Mouse (Mus musculus): ENCODE results near the gene Fcgrt.
"Not testable (repeated sequence)": the region's sequence is repeated elsewhere in the genome, so short reads cannot be mapped to it uniquely, and the experiment has no call there.

The Fcgrt gene

DNA sequence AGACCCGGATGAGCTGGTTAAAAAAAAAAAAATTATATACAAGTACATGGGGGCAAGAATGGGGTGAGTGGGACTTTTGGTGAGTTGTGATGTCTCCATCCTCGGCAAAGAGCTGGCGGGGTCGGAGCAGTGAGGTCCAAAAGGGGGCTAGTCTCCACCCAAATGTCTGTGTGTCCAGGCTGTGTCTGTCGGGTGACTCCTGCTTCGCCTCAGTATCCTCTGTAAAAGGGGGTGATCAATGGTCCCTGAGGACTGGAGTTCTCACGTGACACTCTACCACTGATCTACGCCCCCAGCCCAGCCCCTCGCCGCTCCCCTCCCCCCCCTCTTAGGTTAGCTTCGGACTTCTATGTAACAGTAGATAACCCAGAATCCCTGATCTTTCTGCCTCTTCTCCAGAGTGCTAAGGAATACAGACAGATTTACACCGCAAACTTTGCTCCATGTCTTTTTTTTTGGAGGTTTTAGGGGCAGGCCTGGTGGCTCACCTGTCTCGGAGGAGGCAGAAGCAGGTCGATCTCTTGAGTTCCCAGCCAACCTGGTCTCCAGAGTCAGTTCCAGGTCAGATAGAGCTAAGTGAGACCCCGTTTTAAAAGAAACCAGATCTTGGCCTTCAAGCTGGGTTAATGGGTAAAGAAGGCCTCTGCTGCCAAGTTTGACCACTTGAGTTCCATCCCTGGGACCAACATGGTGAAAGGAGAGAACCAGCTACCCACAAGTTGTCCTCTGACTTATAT, 26.3 kb upstream of the Fcgrt start:
- DNase-seq, result peak; percentile 95

DNA sequence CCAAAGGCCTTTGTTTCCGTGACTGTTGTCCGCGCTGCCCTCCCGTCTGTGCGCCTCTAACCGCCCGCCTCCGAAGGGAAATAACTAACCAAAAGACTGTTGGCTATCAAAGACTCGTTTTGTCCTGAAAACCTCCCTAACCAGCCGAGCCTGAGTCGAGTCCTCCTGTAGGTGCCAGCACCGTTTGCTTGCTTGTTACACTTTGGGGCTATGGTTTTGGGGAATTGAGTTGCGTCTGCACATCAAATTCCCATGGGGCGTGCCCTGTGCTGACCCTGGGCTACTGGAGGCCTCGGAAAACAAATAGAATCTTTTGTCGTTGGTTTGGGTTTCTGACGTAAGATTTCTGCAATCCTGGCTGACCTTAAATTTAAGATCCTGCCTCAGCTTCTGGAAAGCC, 25.7 kb upstream of the Fcgrt start:
- DNase-seq, result no peak

DNA sequence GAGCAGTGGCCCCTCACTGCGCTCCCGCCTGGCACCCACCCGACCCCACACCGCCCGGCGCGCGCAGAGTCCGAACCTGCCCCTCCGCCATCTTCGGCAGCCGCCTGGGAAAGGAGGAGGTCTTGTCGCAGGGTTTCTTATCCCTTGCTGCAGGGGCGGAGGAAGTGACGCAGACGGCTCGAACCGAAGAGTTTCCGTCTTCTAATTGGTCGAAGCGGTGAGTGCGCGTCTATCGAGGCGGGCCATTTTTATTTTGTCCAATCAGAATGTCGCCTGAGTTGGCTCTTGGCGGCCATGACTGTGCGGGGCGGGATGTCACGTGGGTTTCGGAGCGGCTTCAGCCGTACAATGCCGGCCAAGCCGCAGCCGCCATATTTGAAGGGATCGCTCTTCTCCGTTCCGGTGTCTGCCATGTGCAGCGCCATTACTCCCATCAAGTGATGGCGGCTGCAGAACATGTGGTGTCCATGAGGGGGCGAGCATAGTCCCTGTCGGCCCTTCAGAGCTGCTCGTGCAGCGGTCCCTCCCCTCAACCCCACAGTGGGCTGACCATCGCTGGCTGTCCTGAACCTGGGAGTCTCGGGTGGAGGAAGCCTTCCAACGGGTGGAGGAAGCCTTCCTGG, 25.1 kb upstream of the Fcgrt start, which contains the start of gene Rpl13a:
Gene Rpl13a (minus strand): TSS at position 138 of the 623 bp plus-strand sequence.
- peak; percentile 100 for DNase-seq

DNA sequence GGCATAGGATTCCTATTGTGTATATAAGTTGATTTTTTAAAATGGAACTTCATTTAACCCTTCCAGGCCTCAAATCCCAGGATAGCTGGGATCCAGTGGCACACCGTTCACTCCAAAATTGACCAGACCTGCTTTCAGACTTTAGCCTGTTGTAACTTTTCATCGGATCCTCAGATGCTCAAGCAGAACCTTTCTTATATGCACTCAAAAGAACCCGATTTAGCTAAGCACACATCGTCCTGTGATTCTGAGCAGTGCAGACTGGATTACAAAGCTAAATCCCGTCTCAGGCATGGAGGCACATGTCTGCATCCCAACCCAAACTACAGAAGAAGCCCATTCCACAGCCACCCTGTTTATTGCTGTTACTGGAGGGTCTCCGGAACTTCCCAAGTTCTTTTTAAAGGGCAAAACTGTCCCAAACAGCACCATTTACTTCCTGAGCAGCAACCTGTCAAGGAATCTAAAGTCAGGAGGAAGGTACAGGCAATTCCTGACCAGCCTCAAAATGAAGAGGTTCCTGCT, 24.1 kb upstream of the Fcgrt start:
- DNase-seq, result no peak

DNA sequence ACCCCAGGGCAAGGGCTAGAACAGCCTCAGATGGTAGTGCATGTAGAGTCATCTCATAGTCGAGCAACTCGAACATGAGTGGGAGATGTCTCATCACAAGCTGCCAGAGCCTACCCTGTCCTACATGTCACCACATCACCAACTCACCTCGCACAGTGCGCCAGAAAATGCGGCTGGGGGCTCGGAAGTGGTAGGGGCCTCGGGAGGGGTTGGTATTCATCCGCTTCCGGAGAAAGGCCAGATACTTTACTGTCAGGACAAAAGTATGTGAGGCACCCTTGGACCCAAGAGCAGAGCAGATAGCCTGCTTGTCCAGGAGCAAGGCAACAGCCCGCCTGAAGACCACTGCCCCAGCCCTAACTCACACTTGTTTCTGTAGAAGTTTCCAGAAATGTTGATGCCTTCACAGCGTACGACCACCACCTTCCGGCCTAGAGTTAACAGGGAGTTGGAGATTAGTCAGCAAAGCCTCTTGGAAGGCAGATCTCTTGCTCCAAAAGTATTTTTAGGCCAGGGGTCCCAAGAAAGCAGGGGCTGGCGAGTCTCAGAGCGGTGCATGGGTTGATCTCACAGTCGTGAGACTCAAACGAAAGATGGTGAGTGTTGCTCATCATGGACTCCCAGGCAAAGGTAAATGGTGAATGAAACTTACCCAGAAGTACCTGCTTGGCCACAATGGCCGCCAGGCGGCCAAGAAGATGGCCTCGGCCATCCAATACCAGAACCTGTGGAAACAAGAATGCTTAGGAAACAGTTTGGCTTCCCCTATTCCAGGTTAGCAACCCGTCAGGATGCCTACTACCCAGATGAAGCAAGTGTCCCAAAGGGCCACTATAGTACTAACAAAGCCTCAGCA, 23.4 kb upstream of the Fcgrt start:
- peak; percentile 90 for DNase-seq

DNA sequence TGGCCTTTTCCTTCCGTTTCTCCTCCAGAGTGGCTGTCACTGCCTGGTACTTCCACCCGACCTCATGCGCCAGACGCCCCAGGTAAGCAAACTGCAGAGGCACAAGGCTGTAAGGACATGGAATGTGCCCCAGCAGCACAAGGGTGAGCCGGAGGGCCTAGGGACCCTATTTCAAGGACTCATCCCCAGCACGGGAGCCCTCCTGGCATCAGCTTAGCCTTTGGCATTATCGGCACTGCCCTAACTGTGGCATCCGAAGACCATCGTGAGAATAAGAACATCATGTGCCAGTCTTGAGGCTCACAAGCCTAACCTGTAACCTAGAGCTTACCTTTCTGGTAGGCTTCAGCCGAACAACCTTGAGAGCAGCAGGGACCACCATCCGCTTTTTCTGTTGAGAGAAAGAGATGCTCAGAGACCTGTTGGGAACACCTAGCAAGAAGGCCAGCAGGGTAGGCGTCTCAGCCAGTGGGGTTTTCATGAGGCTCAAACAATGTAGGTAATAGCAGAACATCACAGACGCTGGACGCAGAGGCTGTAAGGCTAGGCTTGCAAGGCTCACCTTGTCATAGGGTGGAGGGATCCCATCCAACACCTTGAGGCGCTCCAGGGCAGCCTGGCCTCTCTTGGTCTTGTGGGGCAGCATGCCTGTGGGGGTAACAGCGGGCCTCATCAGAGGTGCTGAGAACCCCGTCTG, 22.6 kb upstream of the Fcgrt start:
- DNase-seq, result peak; percentile 95

DNA sequence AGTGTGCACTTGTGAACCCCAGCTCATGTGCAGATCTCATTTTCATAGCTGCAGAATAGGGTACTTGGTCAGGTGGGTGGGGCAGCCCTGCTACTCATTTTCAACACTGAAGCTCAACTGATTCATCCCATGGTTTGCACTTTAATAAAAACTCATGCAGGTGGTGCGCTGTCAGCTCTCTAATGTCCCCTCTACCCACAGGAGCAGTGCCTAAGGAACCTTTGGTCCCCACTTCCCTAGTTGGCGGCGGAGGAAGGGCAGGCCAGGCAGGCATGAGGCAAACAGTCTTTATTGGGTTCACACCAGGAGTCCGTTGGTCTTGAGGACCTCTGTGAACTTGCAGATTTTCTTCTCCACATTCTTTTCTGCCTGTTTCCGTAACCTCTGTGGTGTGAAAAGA, 22.0 kb upstream of the Fcgrt start:
- peak; percentile 90 for DNase-seq

DNA sequence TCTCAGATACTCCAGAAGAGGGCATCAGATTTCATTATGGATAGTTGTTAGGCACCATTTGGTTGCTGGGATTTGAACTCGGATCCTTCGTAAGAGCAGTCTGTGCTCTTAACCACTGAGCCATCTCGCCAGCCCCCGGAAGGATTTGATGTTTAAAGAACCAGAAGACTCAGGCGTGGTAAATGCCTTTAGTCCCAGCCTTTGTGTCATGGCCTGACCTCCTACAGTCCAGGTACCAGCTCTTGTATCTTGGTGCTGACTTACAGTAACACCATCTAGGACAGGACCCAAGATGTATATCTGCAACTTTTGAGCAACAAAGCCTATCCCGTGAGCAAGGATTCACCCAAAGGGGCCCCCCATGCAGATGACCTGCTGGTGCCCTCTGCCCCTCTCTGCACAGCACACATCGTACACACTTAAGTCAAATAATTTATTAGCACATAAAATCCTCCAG, 21.5 kb upstream of the Fcgrt start:
- no peak for DNase-seq

DNA sequence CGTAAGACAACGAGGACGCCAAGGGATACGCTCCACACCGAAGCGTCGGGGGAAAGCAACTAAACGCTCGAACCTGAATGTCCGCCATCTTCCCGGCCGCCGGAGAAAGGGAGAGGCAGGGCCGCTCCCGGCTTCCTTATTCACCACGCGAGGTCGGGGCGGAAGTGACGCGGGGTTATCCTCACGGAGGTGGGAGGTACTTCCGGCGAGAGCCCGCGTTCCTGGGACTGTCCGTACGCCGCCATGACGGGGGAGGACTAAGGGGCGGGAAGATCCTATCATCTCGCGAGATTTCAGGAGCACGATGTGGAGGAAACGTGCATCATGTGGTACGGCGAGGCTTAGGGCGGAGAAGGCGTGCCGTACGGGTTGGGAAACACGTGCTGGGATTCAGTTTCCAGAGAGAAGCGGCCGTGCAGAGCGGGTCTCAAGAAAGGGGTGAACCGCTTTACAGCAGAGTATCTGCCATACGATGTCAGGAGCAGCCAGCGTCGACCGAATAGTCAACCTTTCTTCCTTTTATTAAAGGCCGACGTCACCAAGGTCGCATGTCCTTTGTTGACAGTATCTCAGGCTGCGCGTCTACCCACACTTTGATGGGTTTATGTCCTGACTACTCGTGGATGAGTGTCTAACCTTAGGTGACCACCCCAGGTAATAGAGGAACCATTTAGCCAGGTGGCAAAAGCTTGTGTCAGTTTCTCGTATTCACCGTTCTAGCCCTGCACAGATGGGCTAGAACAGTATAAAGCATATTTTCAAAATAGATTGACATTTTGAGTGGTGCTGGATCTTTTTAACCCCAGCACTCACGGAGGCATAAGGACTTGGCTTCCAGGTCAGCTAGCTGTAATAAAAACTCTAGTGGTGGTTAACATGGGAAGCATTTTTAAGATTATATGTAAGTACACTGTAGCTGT, 20.8 kb upstream of the Fcgrt start, which contains the start of gene Rps11:
Gene Rps11 (minus strand): TSS at position 216 of the 920 bp plus-strand sequence.
- peak; percentile 100 for DNase-seq

DNA sequence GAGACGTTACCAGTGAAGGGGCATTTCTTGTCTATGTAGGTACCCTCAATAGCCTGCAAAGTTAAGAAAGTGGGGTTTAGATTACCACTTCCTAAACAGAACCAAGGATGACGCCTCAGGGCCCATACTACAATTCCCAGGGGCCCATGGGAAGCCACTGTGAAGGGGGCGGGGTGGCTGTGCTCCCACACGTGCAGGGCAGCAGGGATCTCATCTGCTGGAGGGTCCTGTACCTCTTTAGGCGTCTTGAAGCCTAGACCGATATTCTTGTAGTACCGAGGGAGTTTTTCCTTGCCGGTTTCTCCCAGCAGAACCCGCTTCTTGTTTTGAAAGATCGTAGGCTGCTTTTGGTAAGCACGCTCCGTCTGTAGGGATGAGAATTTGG, 19.5 kb upstream of the Fcgrt start:
- DNase-seq, result peak; percentile 94

DNA sequence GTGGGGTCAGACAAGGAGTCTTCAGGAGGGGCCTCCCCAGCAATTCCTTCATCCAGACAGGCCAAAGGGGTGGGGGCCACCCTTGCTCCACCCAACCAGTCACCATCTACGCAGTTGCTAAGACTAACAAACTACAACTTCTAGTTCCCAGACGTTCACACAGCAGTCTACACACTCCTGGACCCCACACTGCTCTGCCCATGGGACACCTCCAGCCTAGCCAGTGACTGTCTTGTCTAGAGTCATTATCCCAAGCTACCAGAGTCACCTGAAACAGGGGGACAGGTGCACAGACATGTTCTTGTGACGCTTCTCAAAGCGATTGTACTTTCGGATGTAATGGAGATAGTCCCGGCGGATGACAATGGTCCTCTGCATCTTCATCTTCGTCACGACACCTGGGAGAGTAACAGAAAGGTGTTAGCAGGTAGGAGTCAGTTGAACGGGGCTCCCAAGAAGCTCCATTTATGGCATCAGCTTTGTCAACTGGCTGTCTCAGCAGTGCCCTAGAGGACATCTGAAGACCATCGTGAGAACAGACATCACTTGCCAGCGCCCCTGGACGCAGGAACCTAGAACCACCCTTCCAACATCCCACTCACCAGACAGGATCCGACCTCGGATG, 19.0 kb upstream of the Fcgrt start:
- peak; percentile 94 for DNase-seq

DNA sequence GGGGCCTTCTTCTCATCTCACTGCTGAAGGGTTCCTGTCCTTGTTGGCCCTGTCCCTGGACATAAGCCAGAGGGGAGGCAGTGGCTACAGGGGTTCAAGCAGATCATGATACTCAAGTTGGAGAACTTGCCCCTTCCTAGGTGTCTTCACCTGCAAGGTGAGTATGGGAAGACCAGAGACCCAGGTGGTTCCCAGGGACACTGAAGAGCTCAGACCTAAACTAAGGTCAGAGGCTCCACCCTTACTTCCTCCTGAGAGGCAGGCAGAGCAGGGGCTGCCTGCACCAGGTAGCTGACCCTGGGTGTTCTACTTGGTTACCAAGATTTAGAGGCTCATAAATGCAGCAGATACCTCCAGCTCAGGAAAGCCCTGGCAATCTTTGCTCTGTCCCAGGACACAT, 18.3 kb upstream of the Fcgrt start:
- peak; percentile 92 for DNase-seq

DNA sequence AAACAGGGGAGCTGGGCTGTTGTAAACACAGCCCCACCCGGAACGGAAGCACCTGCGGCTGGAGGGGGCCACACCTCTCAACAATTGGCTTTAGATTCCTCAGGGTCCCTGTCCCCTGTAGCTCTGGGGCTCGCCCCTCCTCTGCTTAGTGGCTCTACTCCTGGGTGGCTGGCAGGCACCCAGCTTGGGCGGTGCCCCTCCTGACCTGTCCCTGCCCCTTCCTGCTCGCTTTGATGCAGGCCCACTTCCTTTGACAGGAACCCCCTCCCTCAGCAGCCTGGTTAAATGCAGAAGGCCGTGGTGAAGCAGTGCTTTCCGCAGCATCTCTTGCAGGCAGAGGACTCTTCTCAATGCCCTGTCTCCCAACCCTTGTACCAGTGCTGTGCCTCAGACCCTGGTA, 17.8 kb upstream of the Fcgrt start:
- peak; percentile 99 for DNase-seq

DNA sequence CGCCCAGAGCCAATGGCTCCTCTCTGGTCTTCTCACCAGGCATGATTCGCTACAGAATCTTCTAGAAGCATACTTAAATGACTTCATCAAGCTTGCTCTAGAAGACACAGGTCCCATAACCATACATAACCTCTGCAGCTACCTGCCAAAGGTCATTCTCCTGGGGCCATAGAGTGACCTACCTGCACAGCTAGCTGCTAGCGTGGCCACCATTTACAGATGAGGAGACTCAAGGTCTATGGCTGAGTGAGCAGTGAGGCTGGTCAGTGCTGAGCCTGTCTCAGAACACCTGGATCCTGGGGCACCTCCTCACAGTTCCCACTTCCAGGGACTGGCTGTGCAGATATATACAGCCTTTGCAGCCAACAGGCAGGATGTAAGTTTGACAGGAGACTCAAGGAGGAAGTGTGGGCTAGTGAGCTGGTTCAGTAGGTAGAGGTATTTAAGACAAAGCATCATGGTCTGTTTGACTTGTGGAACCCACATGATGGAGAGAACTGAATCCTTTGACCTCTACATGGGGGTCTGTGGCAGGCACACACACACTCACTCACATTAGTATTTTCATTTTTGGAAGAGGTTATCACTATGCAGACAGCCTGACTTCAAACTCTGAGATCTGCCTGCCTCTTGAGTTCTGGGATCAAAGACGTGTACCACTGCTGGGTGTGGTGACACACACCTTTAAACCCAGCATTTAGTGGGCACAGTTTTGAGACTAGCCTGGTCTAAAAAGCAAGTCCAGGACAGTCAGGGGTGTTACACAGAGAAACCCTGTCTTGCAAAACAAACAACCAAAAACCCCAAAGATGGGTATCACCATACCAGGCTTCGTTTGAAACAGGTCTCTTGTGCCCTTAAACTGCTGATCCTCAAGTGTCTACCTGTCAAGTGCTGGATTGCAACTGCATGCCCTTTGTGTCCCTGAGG, 16.4 kb upstream of the Fcgrt start:
- peak; percentile 89 for DNase-seq

DNA sequence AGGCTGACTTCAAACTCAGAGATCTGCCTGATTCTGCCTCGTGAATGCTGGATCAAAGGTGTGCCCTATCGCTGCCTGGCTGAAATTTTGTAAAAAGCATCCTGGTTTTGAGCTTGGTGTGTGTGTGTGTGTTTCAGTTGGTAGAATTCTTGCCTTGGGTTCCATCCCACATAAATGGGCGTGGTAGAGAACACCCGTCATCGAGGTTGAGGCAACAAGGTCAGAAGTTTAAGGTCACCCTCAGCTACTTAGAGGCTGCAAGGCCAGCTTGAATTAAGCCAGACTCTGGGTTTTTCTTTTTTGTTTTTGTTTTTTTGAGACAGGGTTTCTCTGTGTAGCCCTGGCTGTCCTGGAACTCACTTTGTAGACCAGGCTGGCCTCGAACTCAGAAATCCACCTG, 14.7 kb upstream of the Fcgrt start:
- no peak for DNase-seq

DNA sequence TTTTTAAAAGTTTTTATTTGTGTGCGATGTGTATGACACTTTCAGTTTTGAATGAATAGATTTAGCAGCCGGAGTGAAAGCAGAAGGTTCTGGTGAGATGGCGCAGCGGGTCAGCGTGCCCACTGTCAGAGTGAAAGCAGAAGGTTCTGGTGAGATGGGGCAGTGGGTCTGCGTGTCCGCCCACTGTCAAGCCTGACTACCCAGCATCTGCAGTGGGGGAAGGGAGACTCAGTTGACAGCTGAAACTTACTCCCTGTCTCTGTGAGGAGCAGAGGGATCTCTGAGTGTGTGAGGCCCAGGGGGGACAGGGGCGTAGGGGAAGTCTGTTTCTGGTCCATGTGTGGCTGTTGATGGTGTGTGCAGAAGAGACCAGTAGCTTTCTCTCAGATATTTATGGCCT, 13.9 kb upstream of the Fcgrt start:
- peak; percentile 92 for DNase-seq

DNA sequence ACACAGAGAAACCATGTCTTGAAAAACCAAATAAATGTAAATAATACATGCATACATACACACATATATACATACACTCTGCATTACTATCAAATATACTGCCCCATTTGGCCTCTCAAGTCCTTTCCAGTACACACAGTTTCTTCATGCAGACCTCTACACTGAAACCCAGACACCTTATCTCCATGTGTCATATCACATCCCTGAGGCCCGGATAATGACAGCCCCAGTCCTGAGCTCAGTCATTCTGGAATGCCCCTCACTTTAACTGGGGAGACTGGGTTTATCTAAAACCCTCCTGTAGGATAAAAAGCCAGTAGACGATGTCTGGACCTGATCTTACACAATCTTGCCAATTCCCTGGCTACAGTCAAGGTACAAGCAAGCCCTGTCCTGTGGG, 9.8 kb upstream of the Fcgrt start:
- no peak for DNase-seq

DNA sequence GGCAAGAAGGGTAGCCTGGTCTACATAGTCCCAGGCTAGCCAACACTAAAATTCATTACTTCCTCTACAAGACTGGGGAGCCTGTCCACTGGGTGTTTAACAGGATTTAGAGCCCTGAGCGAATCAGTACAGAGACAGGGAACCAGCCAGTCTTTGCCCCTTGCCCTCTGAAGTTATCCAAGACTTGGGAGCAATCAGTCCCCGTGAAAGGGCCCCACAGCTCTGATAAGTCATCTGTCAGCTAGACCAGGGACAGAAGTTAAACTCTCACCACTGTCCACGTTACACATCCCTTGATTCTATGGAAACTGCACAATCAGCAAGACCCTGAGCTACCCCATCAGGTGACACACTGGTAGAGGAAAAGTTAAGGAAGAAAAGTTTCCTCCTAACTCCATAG, 8.9 kb upstream of the Fcgrt start:
- no peak for DNase-seq

DNA sequence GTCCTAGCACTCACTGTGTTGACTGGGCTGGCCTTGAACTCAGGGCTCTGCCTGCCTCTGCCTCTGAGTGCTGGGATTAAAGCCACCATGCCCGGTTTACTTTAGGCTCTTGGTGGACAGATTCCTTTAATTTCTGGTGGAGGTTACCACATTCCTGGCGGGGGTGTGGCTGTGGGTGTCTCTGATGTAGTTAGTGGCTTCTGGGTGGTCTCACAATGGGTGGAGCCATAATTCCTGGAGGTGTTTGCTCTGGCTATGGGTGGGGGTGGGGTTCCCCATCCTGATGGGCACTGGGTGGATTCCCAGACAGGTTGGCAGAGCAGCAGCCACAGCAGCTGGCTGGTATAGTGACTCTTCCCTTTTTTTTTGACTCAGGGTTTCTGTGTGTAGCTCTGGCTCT, 8.3 kb upstream of the Fcgrt start:
- DNase-seq, result no peak

DNA sequence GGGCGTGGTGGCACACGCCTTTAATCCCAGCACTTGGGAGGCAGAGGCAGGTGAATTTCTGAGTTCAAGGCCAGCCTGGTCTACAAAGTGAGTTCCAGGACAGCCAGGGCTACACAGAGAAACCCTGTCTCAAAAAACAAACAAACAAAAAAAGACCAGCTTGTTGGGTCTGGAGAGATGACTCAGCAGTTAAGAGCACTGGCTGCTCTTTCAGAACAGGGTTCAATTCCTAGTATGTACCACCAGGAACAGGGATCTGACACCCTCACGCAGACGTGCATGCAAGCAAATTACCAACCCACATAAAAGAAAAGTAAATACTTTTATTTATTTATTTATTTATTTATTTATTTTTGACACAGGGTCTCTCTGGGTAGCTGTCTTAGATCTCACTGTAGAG, 6.4 kb upstream of the Fcgrt start:
- not testable (repeated sequence) for DNase-seq

All from heart, adult 11 months (tissue).